Comparison of ENCODE assay signal across 13 mouse cellular contexts in genomic region chr15:25674099-25674931, GRCm38 (mm10). TPM values are rescaled to one million over a fixed set of nuclear protein-coding genes. Genes with fewer than 3 reads are reported as not detected.
DNase-seq lines count a peak whose midpoint lies in the region; ATAC-seq lines count a peak whose summit lies in the region.
"Had no signal": no experiment of that assay in that cellular context is flagged by ENCODE, and none has a peak within 500 bp of the region (broad histone marks: within the 10 kb centered on the region; RNA-seq: fewer than 3 reads in every experiment).

No protein-coding gene starts in this region.

- no peaks in the 10 kb centered on the region for H3K36me3 ChIP-seq in forebrain, embryonic 14.5 days (ENCODE audit: control insufficient read depth, insufficient read depth, low read length)
- H3K36me3 ChIP-seq in forebrain, embryonic 10.5 days (replicated peaks) = no peaks in the 10 kb centered on the region
- no peaks in the 10 kb centered on the region for H3K36me3 ChIP-seq in embryonic facial prominence, embryonic 12.5 days
- peaks cover 11% of the 10 kb centered on the region for H3K36me3 ChIP-seq in limb, embryonic 10.5 days
- H3K36me3 ChIP-seq in heart, embryonic 12.5 days = no peaks in the 10 kb centered on the region
- H3K36me3 ChIP-seq: heart, embryonic 15.5 days; liver, embryonic 15.5 days had no signal

- 71% methylated on average over 17 of the region's 17 CpGs for WGBS in forebrain, embryonic 14.5 days
- 88% methylated on average over 17 of the region's 17 CpGs for WGBS in forebrain, embryonic 10.5 days
- 77% methylated on average over 17 of the region's 17 CpGs for WGBS in embryonic facial prominence, embryonic 12.5 days
- WGBS in limb, embryonic 10.5 days = 90% methylated on average over 17 of the region's 17 CpGs
- 84% methylated on average over 17 of the region's 17 CpGs for WGBS in heart, embryonic 12.5 days

- ATAC-seq in forebrain, embryonic 14.5 days = peak; percentile 35; the same call in 1 of the 2 replicates
- peak; percentile 73 for ATAC-seq in cerebellum, adult (ENCODE audit: insufficient number of reproducible peaks, low FRiP score, low TSS enrichment)
- ATAC-seq in embryonic facial prominence, embryonic 12.5 days (ENCODE audit: insufficient number of reproducible peaks, insufficient read depth, low FRiP score, low TSS enrichment) = no peak
- no peak for ATAC-seq in heart, embryonic 12.5 days (ENCODE audit: insufficient number of reproducible peaks, low FRiP score)

- H3K27me3 ChIP-seq in forebrain, embryonic 14.5 days (replicated peaks; ENCODE audit: control insufficient read depth, insufficient read depth, low read length) = no peaks in the 10 kb centered on the region
- H3K27me3 ChIP-seq in forebrain, embryonic 10.5 days (ENCODE audit: poor library complexity, severe bottlenecking) = peaks cover 90% of the 10 kb centered on the region
- no peaks in the 10 kb centered on the region for H3K27me3 ChIP-seq in embryonic facial prominence, embryonic 12.5 days
- H3K27me3 ChIP-seq in limb, embryonic 10.5 days (ENCODE audit: low read depth, poor library complexity, severe bottlenecking) = no peaks in the 10 kb centered on the region
- H3K27me3 ChIP-seq in heart, embryonic 12.5 days (replicated peaks) = peaks cover 29% of the 10 kb centered on the region
- H3K27me3 ChIP-seq: liver, embryonic 15.5 days had no signal

- peak; percentile 46 for DNase-seq in forebrain, embryonic 14.5 days (ENCODE audit: low spot score)
- DNase-seq in forebrain, embryonic 10.5 days (ENCODE audit: extremely low spot score, low spot score) = no peak
- no peak for DNase-seq in limb, embryonic 10.5 days (ENCODE audit: low spot score)
- DNase-seq in kidney, postnatal 14 days = no peak
- no peak for DNase-seq in left cerebral cortex, postnatal 36 days (ENCODE audit: low spot score in 2 of 2)
- DNase-seq: gastrocnemius, adult 2 months; kidney, adult 18-20 months had no signal

- no peaks in the 10 kb centered on the region for H3K9me3 ChIP-seq in forebrain, embryonic 14.5 days (replicated peaks; ENCODE audit: control insufficient read depth, low read length)
- peaks cover 6% of the 10 kb centered on the region; the same call in 1 of the 2 replicates for H3K9me3 ChIP-seq in forebrain, embryonic 10.5 days
- no peaks in the 10 kb centered on the region for H3K9me3 ChIP-seq in embryonic facial prominence, embryonic 12.5 days
- no peaks in the 10 kb centered on the region for H3K9me3 ChIP-seq in limb, embryonic 10.5 days (replicated peaks)
- 0 out of 2 replicates have a peak, but pooled peaks cover 4% of the 10 kb centered on the region for H3K9me3 ChIP-seq in heart, embryonic 12.5 days (replicated peaks)
- H3K9me3 ChIP-seq: heart, embryonic 15.5 days; liver, embryonic 15.5 days had no signal

- no peak overlapping the region for H3K4me3 ChIP-seq in forebrain, embryonic 14.5 days (ENCODE audit: low read depth, low read length)
- no peak overlapping the region for H3K4me3 ChIP-seq in forebrain, embryonic 10.5 days
- H3K4me3 ChIP-seq in embryonic facial prominence, embryonic 12.5 days = no peak overlapping the region
- H3K4me3 ChIP-seq in limb, embryonic 10.5 days = no peak overlapping the region
- H3K4me3 ChIP-seq in heart, embryonic 12.5 days = no peak overlapping the region
- H3K4me3 ChIP-seq: gastrocnemius, adult 2 months; heart, embryonic 15.5 days; left cerebral cortex, adult 2 months; liver, embryonic 15.5 days had no signal

- intact Hi-C loops in left cerebral cortex, postnatal 36 days (cut with DNase I) = no loop called here

- peaks cover 13% of the 10 kb centered on the region for H3K4me1 ChIP-seq in forebrain, embryonic 14.5 days (ENCODE audit: control insufficient read depth, insufficient read depth, low read length)
- H3K4me1 ChIP-seq in forebrain, embryonic 10.5 days = peaks cover 71% of the 10 kb centered on the region
- peaks cover 65% of the 10 kb centered on the region for H3K4me1 ChIP-seq in embryonic facial prominence, embryonic 12.5 days
- peaks cover 84% of the 10 kb centered on the region for H3K4me1 ChIP-seq in limb, embryonic 10.5 days
- peaks cover 13% of the 10 kb centered on the region for H3K4me1 ChIP-seq in heart, embryonic 12.5 days (replicated peaks)

- no peak overlapping the region for H3K9ac ChIP-seq in forebrain, embryonic 14.5 days (ENCODE audit: low read length)
- H3K9ac ChIP-seq in embryonic facial prominence, embryonic 12.5 days = no peak overlapping the region
- no peak overlapping the region for H3K9ac ChIP-seq in heart, embryonic 12.5 days
- H3K9ac ChIP-seq: heart, embryonic 15.5 days; liver, embryonic 15.5 days had no signal

- no peak overlapping the region for H3K27ac ChIP-seq in forebrain, embryonic 14.5 days (ENCODE audit: low read depth, low read length)
- no peak overlapping the region for H3K27ac ChIP-seq in forebrain, embryonic 10.5 days
- H3K27ac ChIP-seq in embryonic facial prominence, embryonic 12.5 days = 0 out of 2 replicates have a peak overlapping the region, but pooled peaks have one; percentile 26
- peak overlapping the region; percentile 54 for H3K27ac ChIP-seq in limb, embryonic 10.5 days
- no peak overlapping the region for H3K27ac ChIP-seq in heart, embryonic 12.5 days (ENCODE audit: poor library complexity, severe bottlenecking)
- H3K27ac ChIP-seq: gastrocnemius, adult 2 months; heart, embryonic 15.5 days; left cerebral cortex, adult 2 months; liver, embryonic 15.5 days had no signal

- no peak overlapping the region for H3K4me2 ChIP-seq in forebrain, embryonic 14.5 days (ENCODE audit: low read length)
- H3K4me2 ChIP-seq in embryonic facial prominence, embryonic 12.5 days (replicated peaks) = no peak overlapping the region
- no peak overlapping the region for H3K4me2 ChIP-seq in heart, embryonic 12.5 days
- H3K4me2 ChIP-seq: heart, embryonic 15.5 days; liver, embryonic 15.5 days had no signal

RNA-seq across cellular contexts. Expression of gene Myo10, which starts 52.0 kb away (rescaled TPM):
- 36.2 and 41.6 TPM in 2 replicates for polyA plus RNA-seq in forebrain, embryonic 14.5 days (2014; fragmentation: Nextera tagmentation; extraction: Ambion mirVana)
- 66.3 and 68.8 TPM in 2 replicates for polyA plus RNA-seq in forebrain, embryonic 10.5 days (2016; fragmentation: Nextera tagmentation; extraction: Ambion mirVana)
- polyA plus RNA-seq in embryonic facial prominence, embryonic 12.5 days (2016; fragmentation: Nextera tagmentation; extraction: Ambion mirVana) = 37.7 and 39.8 TPM in 2 replicates
- 38.5 and 47.2 TPM in 2 replicates for polyA plus RNA-seq in limb, embryonic 10.5 days (2016; fragmentation: Nextera tagmentation; extraction: Ambion mirVana)
- 14.3 and 19.7 TPM in 2 replicates for polyA plus RNA-seq in heart, embryonic 12.5 days (2016; fragmentation: Nextera tagmentation; extraction: Ambion mirVana)
- 10 to 100 TPM; 41.7 to 47.6 TPM for total RNA-seq in left cerebral cortex, postnatal 36 days (2021)

Comparison
In these comparisons a context has a peak if more than half of its experiments do, and no peak if none do; other contexts are left out.
1. ATAC-seq: peak in forebrain, embryonic 14.5 days (single experiment) and cerebellum, adult (single experiment); none in embryonic facial prominence, embryonic 12.5 days (single experiment) and heart, embryonic 12.5 days (single experiment).
2. H3K27ac ChIP-seq: peak in embryonic facial prominence, embryonic 12.5 days (single experiment) and limb, embryonic 10.5 days (single experiment); none in forebrain, embryonic 14.5 days (single experiment), forebrain, embryonic 10.5 days (single experiment) and heart, embryonic 12.5 days (single experiment).